Mouse (Mus musculus): ENCODE measurements around the gene Stac3. TPM values are rescaled to one million over a fixed set of nuclear protein-coding genes. Genes with fewer than 3 reads are reported as not detected.
A peak's percentile ranks its signal among the peaks of the same experiment; 100 is the strongest.

Stac3 gene
- total and polyA plus RNA-seq, 3 experiments = 0.08 to 0.79 (median 0.50) TPM

GRCm38 (mm10) chr10:127515983-127516459 lies 14.5 kb downstream of the Stac3 start:
- H3K9me3 ChIP-seq (replicated peaks; ENCODE audit: low read length) = no peaks in the 10 kb centered on the region
- no peak overlapping the region for H3K4me3 ChIP-seq (replicated peaks in 1 of 3; ENCODE audit: low read depth in 2 of 3, low read length in 2 of 3, poor library complexity in 1 of 3)
- no peak overlapping the region for H3K4me2 ChIP-seq (ENCODE audit: insufficient read depth, low read depth, poor library complexity, severe bottlenecking)
- H3K79me2 ChIP-seq (replicated peaks; ENCODE audit: control insufficient read depth, extremely low read depth, insufficient read depth, poor library complexity, severe bottlenecking) = peaks cover 21% of the 10 kb centered on the region
- H3K27me3 ChIP-seq (replicated peaks) = peaks cover 1% of the 10 kb centered on the region
- no peak overlapping the region for H3K9ac ChIP-seq (ENCODE audit: insufficient read depth, low read depth)
- in situ Hi-C loops (cut with MboI; ENCODE audit: low pct_ligation_motif_present, low pct_unique_long_range_greater_than_20kb, low sequenced_read_pairs) = no loop called here
- peaks cover 37 to 57% of the 10 kb centered on the region in 2 experiments for H3K36me3 ChIP-seq (replicated peaks in 1 of 2; ENCODE audit: control insufficient read depth in 1 of 2, insufficient read depth in 1 of 2, low read length in 1 of 2)
- DNase-seq (ENCODE audit: extremely low read depth) = no peak
- no peak for TF ChIP-seq USF1 (IDR thresholded peaks at IDR 0.05; ENCODE audit: low read depth, low read length)
- dilution Hi-C loops (cut with MboI; ENCODE audit: extremely low pct_ligation_motif_present, extremely low pct_unique_long_range_greater_than_20kb, low sequenced_read_pairs) = no loop called here
- peaks cover 27 to 73% of the 10 kb centered on the region in 2 experiments for H3K4me1 ChIP-seq (ENCODE audit: control insufficient read depth in 1 of 2, insufficient read depth in 2 of 2)
- H3K27ac ChIP-seq (ENCODE audit: insufficient read depth, low read depth) = no peak overlapping the region

DNA sequence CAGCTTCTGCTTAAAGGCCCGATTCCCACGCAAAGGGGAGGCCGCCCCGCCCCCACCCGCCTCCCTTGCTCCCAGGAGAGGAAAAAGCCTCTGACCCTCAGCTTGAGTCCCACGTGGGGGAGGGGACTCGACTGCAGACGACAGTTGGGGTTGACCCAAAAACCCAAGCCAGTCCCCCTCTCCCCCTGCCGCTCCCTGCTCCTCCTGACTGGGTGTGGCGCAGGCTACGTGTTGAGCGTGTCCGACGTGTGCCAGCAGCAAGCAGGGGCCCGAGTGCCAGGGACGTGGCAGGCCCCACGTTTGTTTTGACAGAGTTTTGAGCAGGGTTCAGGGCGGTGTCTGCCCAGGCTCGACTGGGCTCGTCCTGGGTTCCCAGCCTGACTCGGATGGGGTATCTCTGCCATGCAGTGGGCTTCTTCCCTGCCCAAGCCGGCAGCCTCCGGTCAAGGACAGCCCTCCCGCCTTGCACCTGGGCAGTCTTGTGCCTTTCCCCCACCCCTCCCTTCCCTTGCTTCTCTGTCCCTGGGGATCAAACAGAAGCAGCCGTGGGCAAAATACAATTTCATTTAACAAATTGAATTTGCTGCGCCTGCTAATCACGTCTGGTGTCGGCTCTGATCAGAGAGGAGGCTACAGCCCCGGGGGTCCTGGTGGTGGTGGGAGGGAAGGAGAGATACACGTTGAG lies 15.2 kb downstream of the Stac3 start:
- no peak for DNase-seq (ENCODE audit: extremely low read depth)
- TF ChIP-seq POLR2A (IDR thresholded peaks at IDR 0.05; ENCODE audit: low read depth, low read length) = no peak
- TF ChIP-seq CHD2 (IDR thresholded peaks at IDR 0.05; ENCODE audit: low read length) = peak; percentile 13; the same call in 1 of the 2 replicates
- Histone ChIP-seq H3K79me2 (replicated peaks; ENCODE audit: control insufficient read depth, extremely low read depth, insufficient read depth, poor library complexity, severe bottlenecking) (peaks cover 28% of the 10 kb centered on the region), H3K36me3 (replicated peaks in 1 of 2; ENCODE audit: control insufficient read depth in 1 of 2, insufficient read depth in 1 of 2, low read length in 1 of 2) (peaks cover 37 to 57% of the 10 kb centered on the region in 2 experiments), H3K9ac (ENCODE audit: insufficient read depth, low read depth) (no peak overlapping the region), H3K27ac (ENCODE audit: insufficient read depth, low read depth) (no peak overlapping the region), H3K9me3 (replicated peaks; ENCODE audit: low read length) (no peaks in the 10 kb centered on the region), H3K4me3 (replicated peaks in 1 of 3; ENCODE audit: low read depth in 2 of 3, low read length in 2 of 3, poor library complexity in 1 of 3) (no peak overlapping the region), H3K27me3 (replicated peaks) (no peaks in the 10 kb centered on the region), H3K4me1 (ENCODE audit: control insufficient read depth in 1 of 2, insufficient read depth in 2 of 2) (peaks cover 24 to 66% of the 10 kb centered on the region in 2 experiments), H3K4me2 (ENCODE audit: insufficient read depth, low read depth, poor library complexity, severe bottlenecking) (no peak overlapping the region)
- in situ Hi-C loops (cut with MboI; ENCODE audit: low pct_ligation_motif_present, low pct_unique_long_range_greater_than_20kb, low sequenced_read_pairs) = no loop called here
- dilution Hi-C loops (cut with MboI; ENCODE audit: extremely low pct_ligation_motif_present, extremely low pct_unique_long_range_greater_than_20kb, low sequenced_read_pairs) = no loop called here

DNA sequence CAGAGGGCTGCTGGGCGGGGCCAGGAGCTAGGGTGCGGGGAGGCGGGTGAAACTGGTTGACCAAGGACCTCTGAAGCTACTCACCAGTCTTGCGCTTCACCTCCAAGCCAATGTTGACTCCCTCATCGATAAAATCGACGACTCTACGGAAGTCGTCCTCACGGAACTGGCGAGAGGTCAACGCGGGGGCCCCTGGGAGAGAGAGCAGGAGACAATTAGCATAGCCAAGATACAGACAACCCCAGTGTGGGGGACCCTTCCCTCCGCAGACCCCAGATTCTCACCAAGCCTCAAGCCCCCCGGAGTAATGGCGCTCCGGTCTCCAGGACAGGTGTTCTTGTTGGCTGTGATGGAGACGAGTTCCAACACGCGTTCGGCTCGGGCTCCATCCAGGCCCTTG lies 16.5 kb downstream of the Stac3 start:
- in situ Hi-C loops (cut with MboI; ENCODE audit: low pct_ligation_motif_present, low pct_unique_long_range_greater_than_20kb, low sequenced_read_pairs) (no loop called here), dilution Hi-C loops (cut with MboI; ENCODE audit: extremely low pct_ligation_motif_present, extremely low pct_unique_long_range_greater_than_20kb, low sequenced_read_pairs) (no loop called here)
- Histone ChIP-seq H3K79me2 (replicated peaks; ENCODE audit: control insufficient read depth, extremely low read depth, insufficient read depth, poor library complexity, severe bottlenecking) (peaks cover 28% of the 10 kb centered on the region), H3K9me3 (replicated peaks; ENCODE audit: low read length) (no peaks in the 10 kb centered on the region), H3K36me3 (replicated peaks in 1 of 2; ENCODE audit: control insufficient read depth in 1 of 2, insufficient read depth in 1 of 2, low read length in 1 of 2) (peaks cover 37 to 57% of the 10 kb centered on the region in 2 experiments), H3K4me3 (replicated peaks in 1 of 3; ENCODE audit: low read depth in 2 of 3, low read length in 2 of 3, poor library complexity in 1 of 3) (no peak overlapping the region), H3K9ac (ENCODE audit: insufficient read depth, low read depth) (no peak overlapping the region), H3K27ac (ENCODE audit: insufficient read depth, low read depth) (no peak overlapping the region), H3K27me3 (replicated peaks) (peaks cover 2% of the 10 kb centered on the region), H3K4me1 (ENCODE audit: control insufficient read depth in 1 of 2, insufficient read depth in 2 of 2) (peaks cover 24 to 70% of the 10 kb centered on the region in 2 experiments), H3K4me2 (ENCODE audit: insufficient read depth, low read depth, poor library complexity, severe bottlenecking) (no peak overlapping the region)
- TF ChIP-seq RCOR1 (conservative IDR thresholded peaks at IDR 0.05; ENCODE audit: low read depth, low read length) = no peak
- TF ChIP-seq MAFK (IDR thresholded peaks at IDR 0.05; ENCODE audit: insufficient replicate concordance, low read length) = no peak
- TF ChIP-seq TCF12 (IDR thresholded peaks at IDR 0.05; ENCODE audit: low read depth, low read length) = no peak
- no peak for TF ChIP-seq ZC3H11A (IDR thresholded peaks at IDR 0.05; ENCODE audit: low read depth, low read length)
- no peak for TF ChIP-seq TBP (conservative IDR thresholded peaks at IDR 0.05; ENCODE audit: low read depth, low read length)
- no peak for TF ChIP-seq POLR2A (IDR thresholded peaks at IDR 0.05; ENCODE audit: low read depth, low read length)
- no peak for TF ChIP-seq JUN (IDR thresholded peaks at IDR 0.05; ENCODE audit: insufficient read depth, low read depth, low read length)
- TF ChIP-seq MEF2A (IDR thresholded peaks at IDR 0.05; ENCODE audit: borderline replicate concordance, low read depth, low read length) = no peak
- no peak for TF ChIP-seq E2F4 (IDR thresholded peaks at IDR 0.05; ENCODE audit: insufficient replicate concordance, low read depth, low read length)
- no peak for TF ChIP-seq MAX (IDR thresholded peaks at IDR 0.05; ENCODE audit: low read length)
- TF ChIP-seq ELF1 (IDR thresholded peaks at IDR 0.05; ENCODE audit: low read depth, low read length) = no peak
- no peak for TF ChIP-seq ZNF384 (IDR thresholded peaks at IDR 0.05; ENCODE audit: low read depth, low read length)
- TF ChIP-seq CHD2 (IDR thresholded peaks at IDR 0.05; ENCODE audit: low read length) = no peak
- no peak for TF ChIP-seq EP300 (IDR thresholded peaks at IDR 0.05; ENCODE audit: low read length)
- DNase-seq (ENCODE audit: extremely low read depth) = no peak
